In the genomic region with DNA sequence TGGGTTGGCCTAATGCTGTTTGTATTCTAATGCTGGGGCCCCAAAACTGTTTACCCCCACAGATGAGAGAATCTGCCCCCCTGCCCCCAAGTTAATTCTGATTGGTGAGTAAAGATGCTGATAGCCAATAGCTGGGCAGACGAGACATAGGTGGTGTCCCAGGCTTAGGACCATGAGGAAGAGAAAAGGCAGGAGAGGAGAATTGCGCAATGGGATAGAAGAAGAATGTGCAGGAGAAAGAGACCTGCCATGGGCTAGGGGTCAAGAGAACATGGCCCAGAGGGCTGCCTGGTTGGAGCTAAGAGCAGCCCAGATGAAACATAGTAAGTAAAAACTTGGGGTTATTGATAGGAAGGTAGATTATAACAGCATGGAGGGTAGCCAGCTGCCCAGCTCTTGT, we compare ENCODE assay signal across 18 mouse cellular contexts. TPM values are rescaled to one million over a fixed set of nuclear protein-coding genes. Genes with fewer than 3 reads are reported as not detected.
"Had no signal": no experiment of that assay in that cellular context is flagged by ENCODE, and none has a peak within 500 bp of the region (broad histone marks: within the 10 kb centered on the region; RNA-seq: fewer than 3 reads in every experiment).

No protein-coding gene starts in this region.

- H3K4me2 ChIP-seq: liver, embryonic 12.5 days; lung, embryonic 15.5 days; midbrain, embryonic 12.5 days; neural tube, embryonic 12.5 days had no signal

- H3K27me3 ChIP-seq: lung, embryonic 15.5 days; midbrain, embryonic 12.5 days; neural tube, embryonic 12.5 days had no signal

- DNase-seq: lung, adult 2 months; lung, postnatal 10 days; lung, postnatal 4 days; midbrain, embryonic 14.5 days; right cerebral cortex, adult 18-20 months; right cerebral cortex, postnatal 25 days; right cerebral cortex, postnatal 4 days; spleen, adult 18-20 months; thymus, adult 18-20 months; thymus, postnatal 25 days; thymus, postnatal 4 days had no signal

- H3K4me1 ChIP-seq: liver, embryonic 12.5 days; midbrain, embryonic 12.5 days; neural tube, embryonic 12.5 days had no signal

- H3K27ac ChIP-seq: liver, embryonic 12.5 days; liver, embryonic 14.5 days; lung, embryonic 15.5 days; midbrain, embryonic 10.5 days; midbrain, embryonic 12.5 days; neural tube, embryonic 12.5 days had no signal

- H3K9ac ChIP-seq: liver, embryonic 12.5 days; liver, embryonic 14.5 days; lung, embryonic 15.5 days; midbrain, embryonic 12.5 days; neural tube, embryonic 12.5 days had no signal

- H3K4me3 ChIP-seq: liver, embryonic 12.5 days; lung, embryonic 15.5 days; midbrain, embryonic 10.5 days; midbrain, embryonic 12.5 days; neural tube, embryonic 12.5 days had no signal

- H3K36me3 ChIP-seq: liver, embryonic 12.5 days; lung, embryonic 15.5 days; midbrain, embryonic 10.5 days; midbrain, embryonic 12.5 days; neural tube, embryonic 12.5 days had no signal

- ATAC-seq: liver, embryonic 12.5 days; midbrain, embryonic 16.5 days had no signal

- H3K9me3 ChIP-seq: liver, embryonic 12.5 days; lung, embryonic 15.5 days; midbrain, embryonic 10.5 days; midbrain, embryonic 12.5 days; neural tube, embryonic 12.5 days had no signal

RNA-seq across cellular contexts. Expression of a gene that starts 29.7 kb away (rescaled TPM):
- polyA plus RNA-seq: midbrain, embryonic 14.5 days had no signal
